Mouse (Mus musculus) liver, postnatal 0 days (tissue): ENCODE measurements at regions not wholly inside any gene's neighbourhood (a gene's known extent, or its start where the extent isn't known, plus 50 kb on each side); places are given as distances from the start of the nearest gene placed in this dataset.
"Not testable (repeated sequence)": the region's sequence is repeated elsewhere in the genome, so short reads cannot be mapped to it uniquely, and the experiment has no call there.

Experiments used
- CTCF ChIP-seq: sonication (generic); IDR thresholded peaks from 2 replicates; pipeline ENCODE4 v1.5.1; 2016; ENCODE audit warnings: antibody characterized with exemption, low read depth
- EP300 ChIP-seq: IDR thresholded peaks from 2 replicates; pipeline ENCODE4 v1.6.1; 2016; ENCODE audit warnings: antibody characterized with exemption, low read depth, mild to moderate bottlenecking

GRCm38 (mm10) chr13:13888847-13889246, 65.4 kb upstream of the B3galnt2 start:
- not testable (repeated sequence) for TF ChIP-seq CTCF, EP300
